Mouse (Mus musculus): ENCODE results near the gene Lrrc7. TPM values are rescaled to one million over a fixed set of nuclear protein-coding genes. Genes with fewer than 3 reads are reported as not detected.

Gene Lrrc7
- polyA plus RNA-seq, 1 experiment from 2014 or later, result 0.86 TPM

DNA sequence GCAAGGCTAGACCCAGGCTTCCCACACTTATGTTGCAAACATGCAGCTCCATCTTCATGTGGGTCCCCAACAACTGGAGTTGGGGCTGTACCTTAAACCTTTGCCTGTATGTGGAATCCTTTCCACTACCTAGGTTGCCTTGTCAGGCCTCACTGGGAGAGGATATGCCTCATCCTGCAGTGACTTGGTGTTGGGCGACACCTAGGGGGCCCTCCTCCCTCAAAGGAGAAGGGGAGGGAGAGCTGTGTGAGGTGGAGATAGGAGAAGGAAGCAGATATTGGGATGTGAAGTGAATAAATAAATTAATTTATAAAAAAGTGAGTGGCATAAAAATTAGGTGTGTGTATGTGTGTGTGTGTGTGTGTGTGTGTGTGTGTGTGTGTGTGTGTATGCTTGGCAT, 68.3 kb downstream of the Lrrc7 start:
- no peaks in the 10 kb centered on the region for H3K4me1 ChIP-seq (replicated peaks)
- no peaks in the 10 kb centered on the region for H3K9me3 ChIP-seq
- no peaks in the 10 kb centered on the region for H3K36me3 ChIP-seq
- DNase-seq (ENCODE audit: low spot score), result no peak
- H3K27ac ChIP-seq, result no peak overlapping the region
- no peaks in the 10 kb centered on the region for H3K27me3 ChIP-seq (ENCODE audit: insufficient read depth, poor library complexity, severe bottlenecking)
- no peak overlapping the region for H3K4me3 ChIP-seq
- WGBS, result 97% methylated on average over 1 of the region's 1 CpGs

DNA sequence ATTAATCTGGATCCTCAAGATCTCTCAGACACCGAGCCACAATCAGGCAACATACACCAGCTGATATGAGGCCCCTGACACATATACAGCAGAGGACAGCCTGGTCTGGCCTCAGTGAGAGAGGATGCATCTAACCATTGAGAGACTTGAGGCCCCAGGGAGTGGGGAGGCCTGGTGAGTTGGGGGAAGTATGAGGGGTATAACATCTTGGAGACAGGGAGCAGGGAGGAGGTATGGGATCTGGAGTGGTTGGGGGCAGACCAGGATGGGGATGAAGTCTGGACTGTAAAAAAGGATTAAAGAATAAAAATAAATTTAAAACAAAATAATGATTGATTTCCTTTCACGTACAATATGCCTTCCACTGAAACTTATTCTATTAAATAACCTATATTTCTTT, 82.3 kb downstream of the Lrrc7 start:
- Histone ChIP-seq H3K27me3 (ENCODE audit: insufficient read depth, poor library complexity, severe bottlenecking) (no peaks in the 10 kb centered on the region), H3K9me3 (no peaks in the 10 kb centered on the region), H3K4me3 (no peak overlapping the region), H3K36me3 (no peaks in the 10 kb centered on the region), H3K4me1 (replicated peaks) (no peaks in the 10 kb centered on the region), H3K27ac (no peak overlapping the region)
- 92% methylated on average over 2 of the region's 2 CpGs for WGBS
- DNase-seq (ENCODE audit: low spot score), result no peak

DNA sequence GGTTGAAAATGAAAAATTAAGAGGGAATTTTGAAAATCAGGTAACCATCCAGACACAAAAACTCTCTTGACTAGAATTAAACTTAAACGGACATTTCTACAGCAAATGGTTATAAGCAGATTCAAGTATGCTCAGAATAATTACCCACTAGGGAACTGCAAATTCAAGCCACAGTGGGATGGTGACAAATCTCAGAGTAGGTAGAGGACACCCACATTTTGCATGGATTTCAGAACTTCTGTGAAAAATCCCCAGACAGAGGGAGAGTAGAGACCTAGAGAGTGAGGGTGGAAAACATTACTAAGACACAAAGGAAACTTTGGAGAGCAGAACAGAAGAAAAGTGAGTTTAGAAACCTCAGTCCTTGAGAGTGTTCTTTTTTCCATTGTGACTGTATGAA, 161.4 kb downstream of the Lrrc7 start:
- Histone ChIP-seq H3K4me1 (replicated peaks) (0 out of 2 replicates have a peak, but pooled peaks cover 2% of the 10 kb centered on the region), H3K9me3 (no peaks in the 10 kb centered on the region), H3K4me3 (no peak overlapping the region), H3K36me3 (no peaks in the 10 kb centered on the region), H3K27me3 (ENCODE audit: insufficient read depth, poor library complexity, severe bottlenecking) (no peaks in the 10 kb centered on the region), H3K27ac (no peak overlapping the region)
- WGBS, result 93% methylated on average over 1 of the region's 1 CpGs
- DNase-seq (ENCODE audit: low spot score), result no peak

DNA sequence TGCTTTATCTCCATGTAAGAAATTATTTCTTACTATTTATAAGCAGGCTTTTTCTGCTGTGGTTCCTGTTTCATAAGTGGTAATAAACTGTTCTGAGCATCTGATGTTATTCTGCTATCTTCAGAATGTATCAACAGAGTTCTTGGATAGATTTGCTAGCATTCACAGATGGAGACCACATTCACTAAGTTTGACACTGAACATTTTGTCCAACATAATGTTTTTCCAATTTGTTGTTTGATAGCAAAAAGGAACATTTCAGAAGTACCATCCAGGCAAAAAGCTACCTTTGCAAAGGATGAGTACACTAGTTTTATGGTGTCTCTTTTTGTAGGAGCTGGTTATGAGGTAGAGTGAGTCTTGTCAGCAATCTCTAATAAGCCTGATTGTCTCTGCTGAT, 170.5 kb downstream of the Lrrc7 start:
- Histone ChIP-seq H3K36me3 (no peaks in the 10 kb centered on the region), H3K4me1 (replicated peaks) (0 out of 2 replicates have a peak, but pooled peaks cover 2% of the 10 kb centered on the region)

DNA sequence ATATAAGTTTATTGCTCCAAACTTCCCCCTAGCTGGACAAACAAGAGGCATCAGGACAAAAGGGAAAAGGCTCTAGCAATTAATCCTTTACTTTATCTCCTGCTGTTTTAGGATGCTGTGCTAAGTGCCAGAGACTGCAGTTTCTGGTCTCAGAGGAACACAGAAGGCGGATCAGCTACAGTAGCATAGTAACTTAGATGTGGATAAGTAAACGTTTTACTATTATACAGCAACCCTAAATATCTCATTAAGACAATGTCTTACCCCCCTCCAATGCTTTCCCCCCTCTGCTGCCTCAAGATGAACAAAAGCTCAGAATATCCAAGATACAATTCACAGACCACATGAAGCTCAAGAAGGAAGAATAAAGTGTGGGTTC, 174.0 kb downstream of the Lrrc7 start:
- Histone ChIP-seq H3K36me3 (no peaks in the 10 kb centered on the region), H3K27me3 (ENCODE audit: insufficient read depth, poor library complexity, severe bottlenecking) (no peaks in the 10 kb centered on the region), H3K27ac (no peak overlapping the region), H3K9me3 (no peaks in the 10 kb centered on the region), H3K4me1 (replicated peaks) (no peaks in the 10 kb centered on the region), H3K4me3 (no peak overlapping the region)
- DNase-seq (ENCODE audit: low spot score), result no peak
- WGBS, result 53% methylated on average over 2 of the region's 2 CpGs

More for the DNA sequence above, 170.5 kb downstream of the Lrrc7 start:
- no peak overlapping the region for H3K4me3 ChIP-seq
- no peaks in the 10 kb centered on the region for H3K27me3 ChIP-seq (ENCODE audit: insufficient read depth, poor library complexity, severe bottlenecking)
- H3K9me3 ChIP-seq, result no peaks in the 10 kb centered on the region
- no peak for DNase-seq (ENCODE audit: low spot score)
- no peak overlapping the region for H3K27ac ChIP-seq

DNA sequence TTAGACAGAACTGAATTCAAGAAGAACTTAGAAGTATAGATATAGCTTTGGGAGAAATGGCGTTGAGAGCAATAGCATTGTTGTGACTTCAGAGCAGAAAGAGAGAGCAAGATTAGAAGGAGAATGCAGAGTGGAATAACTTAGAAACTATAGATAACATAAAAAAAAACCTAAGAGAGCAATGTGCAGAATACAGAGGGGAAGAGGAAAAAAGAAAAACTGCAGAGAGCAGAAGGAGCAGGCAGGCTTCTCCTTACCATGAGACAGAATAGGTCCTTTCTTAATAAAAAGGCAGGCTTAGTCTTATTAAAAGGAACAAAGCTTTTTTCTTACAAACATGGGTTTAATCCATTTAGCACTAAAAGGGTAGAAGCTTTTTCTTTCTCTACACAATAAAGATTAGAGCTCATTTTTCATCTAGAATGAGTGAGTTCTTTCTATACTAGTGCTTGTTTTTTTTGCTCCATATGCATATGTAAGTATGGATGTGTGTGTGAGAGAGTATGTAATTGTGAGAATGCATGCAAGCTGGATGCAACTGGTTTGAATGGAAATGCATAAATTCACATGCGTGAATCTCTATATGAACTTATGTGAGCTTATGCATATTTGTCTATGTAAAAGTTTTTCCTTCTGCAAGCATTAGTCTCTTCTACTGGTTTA, 174.5 kb downstream of the Lrrc7 start:
- 88% methylated on average over 2 of the region's 2 CpGs for WGBS
- no peak for DNase-seq (ENCODE audit: low spot score)
- Histone ChIP-seq H3K27ac (no peak overlapping the region), H3K27me3 (ENCODE audit: insufficient read depth, poor library complexity, severe bottlenecking) (no peaks in the 10 kb centered on the region), H3K4me3 (no peak overlapping the region), H3K9me3 (no peaks in the 10 kb centered on the region), H3K4me1 (replicated peaks) (no peaks in the 10 kb centered on the region), H3K36me3 (no peaks in the 10 kb centered on the region)

DNA sequence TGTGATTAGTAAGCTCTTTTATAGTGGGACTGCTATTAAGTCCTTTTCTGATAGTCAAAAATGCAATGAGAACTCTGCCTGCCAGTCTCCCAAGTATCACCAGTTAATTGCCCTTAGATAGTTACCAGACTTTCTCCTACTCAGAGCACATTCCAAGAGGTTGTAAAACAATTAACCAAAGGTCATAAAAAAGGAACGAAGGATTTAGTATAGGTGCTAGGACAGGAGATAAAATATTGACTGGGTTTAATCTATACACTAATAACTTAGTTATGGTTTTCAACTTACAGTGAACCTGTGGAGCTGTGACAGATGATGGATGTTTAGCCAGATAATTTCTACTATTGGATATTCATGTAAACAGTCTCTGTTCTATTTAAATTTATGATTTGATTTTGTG, 175.2 kb downstream of the Lrrc7 start:
- Histone ChIP-seq H3K4me3 (no peak overlapping the region), H3K4me1 (replicated peaks) (no peaks in the 10 kb centered on the region), H3K27me3 (ENCODE audit: insufficient read depth, poor library complexity, severe bottlenecking) (no peaks in the 10 kb centered on the region), H3K27ac (no peak overlapping the region), H3K36me3 (no peaks in the 10 kb centered on the region), H3K9me3 (no peaks in the 10 kb centered on the region)
- no peak for DNase-seq (ENCODE audit: low spot score)
- WGBS, result 79% methylated on average over 1 of the region's 1 CpGs

DNA sequence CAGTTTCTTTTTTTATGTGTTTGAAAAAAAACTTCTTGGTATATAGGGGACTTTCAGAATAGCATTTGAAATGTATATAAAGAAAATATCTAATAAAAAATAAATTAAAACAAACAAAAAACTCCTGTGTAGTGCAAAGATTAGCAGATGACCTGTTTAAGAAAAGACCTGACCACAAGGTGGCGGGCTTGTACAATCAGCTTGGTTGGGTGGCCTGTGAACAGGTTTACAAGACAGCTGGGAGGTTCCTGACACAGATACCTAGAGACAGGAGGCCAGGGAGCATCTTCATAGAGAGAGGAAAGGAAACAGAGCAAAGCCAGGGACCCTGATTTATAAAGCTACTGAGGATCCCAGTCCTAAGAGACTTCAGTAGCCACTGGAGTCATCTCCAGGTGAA, 186.1 kb downstream of the Lrrc7 start:
- Histone ChIP-seq H3K27ac (no peak overlapping the region), H3K9me3 (no peaks in the 10 kb centered on the region), H3K27me3 (ENCODE audit: insufficient read depth, poor library complexity, severe bottlenecking) (no peaks in the 10 kb centered on the region), H3K4me3 (no peak overlapping the region), H3K4me1 (replicated peaks) (no peaks in the 10 kb centered on the region), H3K36me3 (no peaks in the 10 kb centered on the region)
- peak; percentile 47 for DNase-seq (ENCODE audit: low spot score)
- 2% methylated on average over 1 of the region's 1 CpGs for WGBS

DNA sequence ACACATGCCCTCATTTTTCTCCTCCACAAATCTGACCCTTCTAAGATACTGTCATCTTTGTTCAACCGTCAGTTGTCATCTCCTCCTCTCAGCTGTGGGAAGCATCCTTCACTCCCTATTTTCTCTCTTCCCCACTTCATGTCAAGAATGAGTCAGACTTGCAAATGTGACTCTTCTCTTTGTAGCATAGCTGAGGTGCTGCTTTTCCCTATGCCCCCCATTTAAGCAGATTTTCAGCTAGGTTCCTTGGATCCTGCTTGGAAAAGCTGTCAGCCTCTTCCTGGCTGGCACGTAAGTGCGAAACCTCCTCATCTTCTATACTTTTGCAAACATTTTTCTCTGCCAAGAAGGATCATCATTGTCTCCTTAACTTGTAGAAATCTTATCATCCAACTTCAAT, 192.9 kb downstream of the Lrrc7 start:
- DNase-seq (ENCODE audit: low spot score), result no peak
- Histone ChIP-seq H3K9me3 (no peaks in the 10 kb centered on the region), H3K4me3 (no peak overlapping the region), H3K36me3 (no peaks in the 10 kb centered on the region), H3K4me1 (replicated peaks) (no peaks in the 10 kb centered on the region), H3K27ac (no peak overlapping the region), H3K27me3 (ENCODE audit: insufficient read depth, poor library complexity, severe bottlenecking) (no peaks in the 10 kb centered on the region)
- WGBS, result 88% methylated on average over 3 of the region's 3 CpGs

DNA sequence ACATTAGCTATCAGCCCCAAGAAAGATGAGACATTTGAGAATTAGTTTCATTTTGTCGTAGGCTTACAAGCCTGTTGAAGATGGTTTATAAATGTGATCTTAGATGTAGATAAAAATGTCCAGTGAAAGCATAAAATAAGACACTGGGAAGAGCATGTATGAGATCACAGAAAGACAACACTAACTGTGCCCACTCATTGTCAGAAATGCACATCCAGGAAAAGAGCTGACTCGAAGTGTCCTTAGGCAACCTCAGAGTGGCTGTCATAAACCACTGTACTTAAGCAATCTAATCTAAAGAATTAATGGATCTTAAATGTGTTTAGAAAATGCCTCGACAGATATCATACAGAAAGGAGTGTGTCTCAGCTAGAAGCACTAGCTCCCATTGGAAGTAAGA, 196.2 kb downstream of the Lrrc7 start:
- H3K4me1 ChIP-seq (replicated peaks), result no peaks in the 10 kb centered on the region
- no peaks in the 10 kb centered on the region for H3K27me3 ChIP-seq (ENCODE audit: insufficient read depth, poor library complexity, severe bottlenecking)
- H3K36me3 ChIP-seq, result no peaks in the 10 kb centered on the region
- no peak overlapping the region for H3K4me3 ChIP-seq
- H3K9me3 ChIP-seq, result no peaks in the 10 kb centered on the region
- WGBS, result 83% methylated on average over 3 of the region's 3 CpGs
- no peak overlapping the region for H3K27ac ChIP-seq
- DNase-seq (ENCODE audit: low spot score), result no peak

DNA sequence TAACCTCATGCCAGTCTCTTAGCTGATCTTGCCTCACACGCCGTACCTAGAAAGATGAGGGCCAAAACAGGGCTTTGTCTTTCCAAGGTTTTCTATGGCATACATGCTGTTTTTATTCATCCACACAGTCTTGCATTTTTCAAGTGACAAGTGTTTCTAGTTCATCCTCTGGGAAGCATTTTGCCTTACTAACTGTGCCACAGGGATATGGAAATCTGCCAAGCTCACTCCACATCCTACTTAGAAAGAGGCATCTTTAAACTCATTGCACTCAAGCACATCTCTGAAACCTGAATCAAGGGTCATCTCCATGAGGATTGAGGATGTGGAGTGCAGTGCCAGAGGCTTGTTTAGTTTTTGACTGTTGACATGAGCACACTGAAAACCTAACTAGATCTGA, 199.9 kb downstream of the Lrrc7 start:
- H3K4me3 ChIP-seq, result no peak overlapping the region
- no peaks in the 10 kb centered on the region for H3K9me3 ChIP-seq
- H3K27me3 ChIP-seq (ENCODE audit: insufficient read depth, poor library complexity, severe bottlenecking), result no peaks in the 10 kb centered on the region
- H3K36me3 ChIP-seq, result no peaks in the 10 kb centered on the region
- H3K27ac ChIP-seq, result no peak overlapping the region
- no peaks in the 10 kb centered on the region for H3K4me1 ChIP-seq (replicated peaks)
- DNase-seq (ENCODE audit: low spot score), result no peak
- WGBS, result 97% methylated on average over 2 of the region's 2 CpGs

DNA sequence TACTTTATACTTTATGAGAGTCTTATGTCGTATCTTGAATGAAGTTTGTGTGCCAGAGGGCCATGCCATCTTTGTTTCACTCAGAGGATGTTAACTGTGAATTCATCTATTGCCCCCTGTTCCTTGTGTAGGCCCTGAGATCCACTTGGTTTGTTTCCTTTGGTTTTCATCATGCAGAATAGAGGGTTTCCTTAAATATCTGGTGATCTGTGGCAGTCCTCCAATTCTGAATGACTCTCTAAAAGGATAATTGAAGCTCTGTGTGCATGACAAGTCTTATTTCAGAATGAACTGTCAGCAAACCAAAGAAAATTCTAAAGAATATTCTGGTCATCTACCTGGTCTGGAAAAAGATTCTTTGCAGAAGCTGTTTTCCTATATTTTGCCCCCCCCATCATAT, 205.3 kb downstream of the Lrrc7 start:
- H3K36me3 ChIP-seq, result no peaks in the 10 kb centered on the region
- H3K27ac ChIP-seq, result no peak overlapping the region
- DNase-seq (ENCODE audit: low spot score), result no peak
- whole genome bisulfite sequencing, result 86% methylated on average over 1 of the region's 1 CpGs
- no peaks in the 10 kb centered on the region for H3K9me3 ChIP-seq
- no peak overlapping the region for H3K4me3 ChIP-seq
- H3K27me3 ChIP-seq (ENCODE audit: insufficient read depth, poor library complexity, severe bottlenecking), result no peaks in the 10 kb centered on the region
- H3K4me1 ChIP-seq (replicated peaks), result no peaks in the 10 kb centered on the region

DNA sequence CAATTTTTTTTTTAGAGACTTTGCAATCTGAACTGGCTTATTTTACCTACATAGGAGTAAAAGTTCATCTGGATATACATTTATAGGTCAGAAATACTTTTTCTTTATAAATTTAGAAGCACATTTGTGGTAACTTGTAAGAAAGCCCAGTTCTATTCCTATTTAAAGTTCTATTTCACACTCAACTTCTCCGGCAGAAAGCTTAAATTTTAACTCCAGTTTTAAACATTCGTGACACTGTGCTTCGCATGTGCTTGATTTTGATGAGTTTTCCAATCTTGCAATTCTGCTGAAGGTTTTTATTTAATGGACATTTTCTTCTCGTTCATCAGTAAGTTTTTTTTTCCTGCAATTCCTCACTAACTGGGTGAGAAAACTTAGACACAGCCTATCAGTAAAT, 205.8 kb downstream of the Lrrc7 start:
- no peaks in the 10 kb centered on the region for H3K36me3 ChIP-seq
- H3K27ac ChIP-seq, result no peak overlapping the region
- H3K4me3 ChIP-seq, result no peak overlapping the region
- no peaks in the 10 kb centered on the region for H3K4me1 ChIP-seq (replicated peaks)
- H3K9me3 ChIP-seq, result no peaks in the 10 kb centered on the region
- no peak for DNase-seq (ENCODE audit: low spot score)
- H3K27me3 ChIP-seq (ENCODE audit: insufficient read depth, poor library complexity, severe bottlenecking), result no peaks in the 10 kb centered on the region
- 93% methylated on average over 4 of the region's 4 CpGs for WGBS

DNA sequence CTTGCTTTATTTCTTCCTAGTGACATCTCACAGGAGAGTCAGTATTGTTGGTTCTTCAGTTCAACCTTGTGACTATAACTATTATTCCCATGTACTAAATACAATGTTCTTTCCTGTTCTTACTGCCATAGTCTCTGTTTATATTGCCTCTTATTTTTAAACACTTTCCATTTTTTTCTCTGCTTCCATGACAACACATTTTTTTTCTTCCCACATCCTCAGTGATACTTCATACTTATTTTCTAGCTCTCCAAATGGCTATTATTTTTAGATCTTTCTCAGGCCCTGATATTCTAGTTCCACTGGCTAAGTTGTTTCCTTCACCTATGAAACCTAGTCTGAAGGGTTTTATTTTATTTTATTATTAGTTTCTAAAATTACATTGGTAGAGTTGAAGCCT, 221.2 kb downstream of the Lrrc7 start:
- no peak for DNase-seq (ENCODE audit: low spot score)
- Histone ChIP-seq H3K27me3 (ENCODE audit: insufficient read depth, poor library complexity, severe bottlenecking) (no peaks in the 10 kb centered on the region), H3K36me3 (no peaks in the 10 kb centered on the region), H3K27ac (no peak overlapping the region), H3K4me3 (no peak overlapping the region), H3K9me3 (no peaks in the 10 kb centered on the region), H3K4me1 (replicated peaks) (no peaks in the 10 kb centered on the region)
